Mouse (Mus musculus): Measurements from ENCODE around the gene Spata32. TPM values are rescaled to one million over a fixed set of nuclear protein-coding genes. Genes with fewer than 3 reads are reported as not detected.

Spata32 gene
- not detected for polyA plus RNA-seq (2015; fragmentation: Illumina TruSeq; extraction: RNeasy Lipid Tissue Mini Kit (QIAGEN cat#74804); ENCODE audit: insufficient read depth, low read depth, low replicate concordance)

DNA sequence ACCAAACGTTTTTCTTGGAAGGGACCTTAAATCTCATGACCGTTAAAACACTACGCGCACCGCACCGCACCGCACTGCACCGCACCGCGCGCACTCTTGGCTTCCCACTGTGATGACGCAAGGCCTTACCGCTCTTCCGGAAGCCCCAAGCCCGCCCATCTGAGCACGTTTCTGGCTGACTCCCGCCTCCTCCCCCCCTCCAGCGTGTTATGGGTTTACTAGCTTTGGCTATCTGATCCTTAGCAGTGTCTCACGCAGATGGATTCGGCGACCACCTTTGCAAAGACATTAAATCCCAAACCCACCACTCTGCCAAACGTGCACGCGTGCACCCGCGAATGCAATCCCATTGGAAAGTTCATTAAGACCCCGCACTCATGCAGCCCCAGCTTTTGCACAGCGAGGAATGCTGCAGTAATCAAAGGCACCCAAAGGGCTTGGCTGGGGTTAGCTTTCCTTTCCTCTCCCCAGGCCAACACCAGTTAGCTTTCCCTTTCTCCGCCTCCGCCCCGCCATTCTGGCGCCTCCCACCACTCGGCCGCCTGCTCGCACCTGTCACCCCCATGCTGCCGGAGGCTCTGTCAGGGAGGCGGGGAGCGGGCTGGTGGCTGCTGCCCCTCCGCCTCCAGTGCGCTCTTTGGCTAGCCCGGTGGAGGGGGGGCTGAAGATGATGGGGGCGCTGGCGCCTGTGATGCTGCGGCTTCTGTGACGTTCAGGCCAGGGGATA is at the start of gene Spata32:
Spata32 (minus strand) TSS at position 643 of the 727 bp plus-strand sequence.

GRCm38 (mm10) chr11:103267346-103268219 is 49.4 kb upstream of the Spata32 start, which contains the start of gene Map3k14:
Gene Map3k14 (minus strand): TSS chr11:103267472.

DNA sequence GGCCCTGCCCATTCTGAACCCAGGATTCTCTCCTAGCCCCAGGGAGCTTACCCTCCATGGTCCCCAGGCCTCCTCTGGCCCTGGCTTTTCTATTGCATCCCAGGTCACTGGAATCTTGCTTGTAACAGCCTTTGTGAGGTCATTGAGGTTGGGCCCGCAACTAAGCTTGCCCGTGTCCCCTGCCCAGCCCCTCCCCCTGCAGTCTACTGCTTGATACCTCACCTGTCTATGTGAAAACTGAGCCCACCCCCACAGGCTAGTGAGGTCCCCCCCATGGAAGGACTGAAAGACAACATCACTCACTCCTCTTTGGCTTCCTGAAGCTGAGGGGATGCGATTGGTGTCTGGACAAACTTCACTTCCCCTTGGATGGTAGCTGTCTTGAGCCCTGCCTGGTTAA is 9.8 kb downstream of the Spata32 start, which contains the start of gene 1700023F06Rik:
1700023F06Rik (minus strand) TSS at position 101 of the 400 bp plus-strand sequence.

DNA sequence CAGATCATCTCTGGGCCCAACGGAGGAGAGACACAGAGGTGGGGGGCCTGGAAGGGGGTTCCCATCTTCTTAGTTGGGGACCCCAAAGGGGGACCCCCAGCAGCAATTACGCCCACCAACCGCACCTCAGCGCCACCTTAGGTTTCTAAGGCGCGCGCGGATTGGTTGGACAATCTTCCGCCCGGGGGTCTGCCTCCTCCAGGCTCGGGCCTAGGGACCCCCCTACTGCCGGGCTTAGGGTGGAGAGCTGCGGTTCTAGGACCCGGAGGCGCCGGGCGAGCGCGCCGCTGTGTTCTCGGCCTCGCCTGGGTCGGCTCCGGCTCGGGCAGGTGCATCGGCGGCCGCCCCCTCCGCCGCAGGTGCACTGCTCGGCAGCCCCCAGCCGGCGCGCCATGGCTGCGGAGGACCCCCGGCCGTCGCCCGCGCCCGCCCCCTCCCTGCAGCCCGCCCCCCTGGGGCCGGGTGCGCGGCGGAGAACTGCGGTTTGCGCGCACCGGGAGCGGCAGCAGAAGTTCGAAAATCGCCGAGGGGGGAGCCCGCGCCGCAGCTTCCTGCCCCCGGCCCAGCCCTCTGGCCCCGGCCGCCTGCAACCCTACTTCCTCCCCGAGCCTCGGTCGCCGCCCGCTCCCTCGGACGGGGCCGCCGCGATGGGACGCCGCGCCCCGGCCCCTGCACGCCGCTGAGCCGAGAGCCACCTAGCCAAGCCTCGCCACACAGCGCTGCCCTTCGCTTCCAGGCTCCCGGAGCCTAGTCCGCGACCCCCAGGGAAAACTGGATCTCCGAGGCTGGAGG is 47.5 kb downstream of the Spata32 start, which contains the start of gene Fmnl1:
Fmnl1 (plus strand) TSS at position 614 of the 792 bp plus-strand sequence.

Other genes starting within 250 kb of the Spata32 start
- 7.1 TPM for gene Nmt1, start 190.2 kb downstream of the Spata32 start, polyA plus RNA-seq (2015; fragmentation: Illumina TruSeq; extraction: RNeasy Lipid Tissue Mini Kit (QIAGEN cat#74804); ENCODE audit: insufficient read depth, low read depth, low replicate concordance)
- gene Dcakd, start 190.1 kb downstream of the Spata32 start, polyA plus RNA-seq (2015; fragmentation: Illumina TruSeq; extraction: RNeasy Lipid Tissue Mini Kit (QIAGEN cat#74804); ENCODE audit: insufficient read depth, low read depth, low replicate concordance) = 9.6 TPM
- 5.5 TPM for gene Plcd3, start 116.8 kb downstream of the Spata32 start, polyA plus RNA-seq (2015; fragmentation: Illumina TruSeq; extraction: RNeasy Lipid Tissue Mini Kit (QIAGEN cat#74804); ENCODE audit: insufficient read depth, low read depth, low replicate concordance)
- 23.8 TPM for gene Acbd4, start 116.8 kb downstream of the Spata32 start, polyA plus RNA-seq (2015; fragmentation: Illumina TruSeq; extraction: RNeasy Lipid Tissue Mini Kit (QIAGEN cat#74804); ENCODE audit: insufficient read depth, low read depth, low replicate concordance)
- gene Hexim1, start 102.2 kb downstream of the Spata32 start, polyA plus RNA-seq (2015; fragmentation: Illumina TruSeq; extraction: RNeasy Lipid Tissue Mini Kit (QIAGEN cat#74804); ENCODE audit: insufficient read depth, low read depth, low replicate concordance) = 6.8 TPM
- gene Hexim2, start 86.0 kb downstream of the Spata32 start, polyA plus RNA-seq (2015; fragmentation: Illumina TruSeq; extraction: RNeasy Lipid Tissue Mini Kit (QIAGEN cat#74804); ENCODE audit: insufficient read depth, low read depth, low replicate concordance) = 2.3 TPM
- gene Fmnl1, start 47.3 kb downstream of the Spata32 start, polyA plus RNA-seq (2015; fragmentation: Illumina TruSeq; extraction: RNeasy Lipid Tissue Mini Kit (QIAGEN cat#74804); ENCODE audit: insufficient read depth, low read depth, low replicate concordance) = 2.7 TPM
- gene 1700023F06Rik, start 9.9 kb downstream of the Spata32 start, polyA plus RNA-seq (2015; fragmentation: Illumina TruSeq; extraction: RNeasy Lipid Tissue Mini Kit (QIAGEN cat#74804); ENCODE audit: insufficient read depth, low read depth, low replicate concordance) = 1.8 TPM
- gene Map3k14, start 49.0 kb upstream of the Spata32 start, polyA plus RNA-seq (2015; fragmentation: Illumina TruSeq; extraction: RNeasy Lipid Tissue Mini Kit (QIAGEN cat#74804); ENCODE audit: insufficient read depth, low read depth, low replicate concordance) = 1.4 TPM
- gene Arhgap27, start 145.3 kb upstream of the Spata32 start, polyA plus RNA-seq (2015; fragmentation: Illumina TruSeq; extraction: RNeasy Lipid Tissue Mini Kit (QIAGEN cat#74804); ENCODE audit: insufficient read depth, low read depth, low replicate concordance) = 6.7 TPM
- gene Plekhm1, start 194.3 kb upstream of the Spata32 start, polyA plus RNA-seq (2015; fragmentation: Illumina TruSeq; extraction: RNeasy Lipid Tissue Mini Kit (QIAGEN cat#74804); ENCODE audit: insufficient read depth, low read depth, low replicate concordance) = 2.8 TPM